Mouse (Mus musculus): ENCODE measurements around the gene Ipp. TPM values are rescaled to one million over a fixed set of nuclear protein-coding genes. Genes with fewer than 3 reads are reported as not detected.

The Ipp gene
- total RNA-seq (2021), result 10 to 100 TPM; 20.7 to 21.0 TPM
- long read RNA-seq, experiment 1, partial matches to known transcripts, result 2 of 7 reads
- long read RNA-seq, experiment 1, other reads (novel, unspliced or antisense), result 4 of 7 reads
- long read RNA-seq, experiment 2, transcript Ipp-202 (9 exons, 2,118 nt), result major isoform, 12 of 34 reads
- long read RNA-seq, experiment 2, partial matches to known transcripts, result 8 of 34 reads
- long read RNA-seq, experiment 2, other reads (novel, unspliced or antisense), result 14 of 34 reads

- peak; percentile 84 to 90 for DNase-seq (ENCODE audit: low spot score in 2 of 2)
Observed at GRCm38 (mm10) chr4:116507425-116508218, at the start of gene Ipp. Gene Ipp (plus strand): TSS chr4:116507549.

- no peak for DNase-seq (ENCODE audit: low spot score in 2 of 2)
Observed at GRCm38 (mm10) chr4:116461943-116462342, 45.4 kb upstream of the Ipp start.

DNA sequence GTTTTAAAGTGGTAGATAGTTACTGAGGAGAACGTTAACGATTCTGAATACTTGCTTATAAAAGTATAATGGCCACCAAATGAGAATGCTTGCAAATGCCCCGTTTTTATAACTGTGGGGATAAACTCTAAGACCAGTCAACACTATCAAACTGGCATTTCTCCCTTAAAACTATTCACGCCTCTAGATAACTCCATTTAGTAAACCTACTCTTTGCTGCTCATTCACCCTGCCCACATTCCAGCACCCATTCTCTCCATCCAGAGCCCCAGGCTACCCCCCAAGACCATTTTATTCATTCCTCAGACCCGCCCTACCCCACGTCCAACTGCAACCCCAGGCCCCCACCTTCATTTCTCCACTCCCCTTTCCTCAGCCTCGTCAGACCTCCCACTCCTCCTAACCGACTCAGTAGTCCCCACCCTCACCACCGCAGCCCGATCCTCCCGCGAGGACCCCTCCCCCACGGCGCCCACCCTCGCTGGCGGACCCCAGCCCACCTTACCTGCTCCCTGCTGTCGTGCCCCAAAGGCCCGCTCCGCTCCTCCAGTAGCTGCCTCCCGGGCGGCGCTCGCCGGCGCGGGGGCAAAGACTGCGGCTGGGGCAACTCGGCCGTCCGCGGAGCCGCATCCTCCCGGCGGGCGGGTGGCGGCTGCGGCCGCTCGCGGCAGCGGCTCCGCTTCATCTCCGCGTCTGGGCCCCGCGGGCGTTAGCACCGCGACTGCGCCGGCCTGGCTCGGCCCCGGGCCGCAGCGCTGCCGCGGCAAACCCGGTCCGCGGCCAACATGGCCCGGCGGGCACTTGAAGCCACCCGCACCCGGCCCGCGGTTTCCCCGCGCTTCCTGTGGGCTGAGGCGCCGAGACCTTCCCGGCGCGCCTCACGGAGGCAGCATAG lies 43.9 kb upstream of the Ipp start:
- DNase-seq (ENCODE audit: low spot score in 2 of 2), result peak; percentile 17 to 23

DNA sequence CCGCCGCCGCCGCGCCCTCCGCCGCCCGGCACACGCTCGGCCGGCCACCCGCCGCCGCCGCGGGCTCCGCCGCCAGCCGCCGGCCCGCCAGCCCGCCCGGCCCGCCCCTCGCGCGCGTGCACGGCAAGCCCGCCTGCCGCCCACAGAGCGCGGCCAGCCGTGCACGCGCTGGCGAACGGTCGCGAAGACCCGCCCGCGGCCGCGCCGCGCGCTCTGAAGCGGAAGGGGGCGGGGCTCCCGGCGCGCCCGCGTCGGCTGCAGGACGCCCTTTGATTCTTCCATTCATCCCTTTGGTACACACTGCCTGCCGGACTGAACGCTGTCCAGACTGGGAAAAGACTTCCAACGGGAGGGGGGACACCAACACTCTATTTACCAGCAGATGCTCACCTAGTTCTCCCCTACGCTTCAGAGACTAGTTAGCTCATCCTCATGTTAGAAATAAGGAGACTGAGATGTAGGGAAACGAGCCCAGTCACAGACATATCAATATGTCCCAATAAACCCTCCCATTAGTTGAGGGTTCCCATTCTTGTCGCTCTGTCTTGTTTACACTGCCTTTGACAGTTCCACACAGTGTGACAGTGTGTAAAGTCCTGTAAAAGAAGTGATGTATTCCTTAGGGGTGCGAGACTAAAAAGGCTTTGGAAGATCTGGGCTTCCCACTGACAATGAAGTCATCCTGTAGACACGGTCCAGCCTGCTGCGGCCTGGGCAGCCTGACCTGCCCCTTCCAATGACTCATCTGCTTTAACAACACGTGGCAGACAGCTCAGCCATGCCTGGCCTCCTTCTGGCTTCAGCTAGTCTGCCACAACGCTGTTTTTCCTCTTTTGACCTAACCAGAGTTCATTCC lies 43.0 kb upstream of the Ipp start, which contains the start of gene Mast2:
Gene Mast2 (minus strand): TSS at position 58 of the 856 bp plus-strand sequence.
- DNase-seq (ENCODE audit: low spot score in 2 of 2), result peak; percentile 55 to 65

DNA sequence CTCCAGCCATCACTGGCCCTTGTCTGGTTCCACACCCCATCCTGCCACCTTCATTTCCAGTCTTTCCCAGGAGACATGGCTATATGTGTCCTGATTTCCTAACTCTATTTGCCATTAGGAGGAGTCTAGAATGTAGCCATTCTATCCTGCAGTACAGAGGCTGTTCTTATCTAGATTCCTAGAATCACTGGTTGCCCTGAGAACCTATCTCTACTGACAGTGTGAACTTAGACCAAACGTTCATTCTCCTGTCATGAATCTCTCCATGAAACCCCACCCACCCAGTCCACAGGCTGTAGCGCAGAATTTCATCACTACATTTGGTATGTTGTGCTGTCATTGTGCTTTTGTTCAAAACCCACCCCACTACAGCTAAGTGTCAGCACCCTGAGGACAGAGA lies 26.0 kb upstream of the Ipp start:
- DNase-seq (ENCODE audit: low spot score in 2 of 2), result no peak

- DNase-seq (ENCODE audit: low spot score in 2 of 2), result no peak
Observed at GRCm38 (mm10) chr4:116483476-116483875, 23.9 kb upstream of the Ipp start.

- DNase-seq (ENCODE audit: low spot score in 2 of 2), result peak; percentile 13 to 40
Observed at GRCm38 (mm10) chr4:116491119-116491536, 16.2 kb upstream of the Ipp start.

- no peak for DNase-seq (ENCODE audit: low spot score in 2 of 2)
Observed at GRCm38 (mm10) chr4:116491886-116492285, 15.5 kb upstream of the Ipp start.

GRCm38 (mm10) chr4:116492460-116492859 lies 14.9 kb upstream of the Ipp start:
- DNase-seq (ENCODE audit: low spot score in 2 of 2), result no peak

DNA sequence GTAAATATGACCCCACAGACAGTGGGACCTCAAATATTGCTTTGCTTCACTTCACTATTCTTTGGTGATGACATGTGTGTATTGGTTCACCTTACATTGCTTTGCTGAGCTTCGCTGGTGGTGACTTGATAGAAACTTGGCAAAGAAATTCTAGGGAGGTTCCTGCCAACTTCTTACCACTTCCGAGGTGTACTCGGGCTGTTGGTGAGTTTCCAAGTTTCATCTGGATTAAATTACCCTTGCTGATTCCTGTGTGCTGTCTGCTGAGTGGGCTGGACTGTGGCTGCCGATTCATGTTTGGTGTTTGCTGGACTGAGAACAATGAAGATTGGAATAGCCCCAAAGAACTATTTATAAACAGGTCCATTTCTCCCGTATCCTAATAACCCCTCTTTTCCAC lies 13.7 kb upstream of the Ipp start:
- DNase-seq (ENCODE audit: low spot score in 2 of 2), result no peak

DNA sequence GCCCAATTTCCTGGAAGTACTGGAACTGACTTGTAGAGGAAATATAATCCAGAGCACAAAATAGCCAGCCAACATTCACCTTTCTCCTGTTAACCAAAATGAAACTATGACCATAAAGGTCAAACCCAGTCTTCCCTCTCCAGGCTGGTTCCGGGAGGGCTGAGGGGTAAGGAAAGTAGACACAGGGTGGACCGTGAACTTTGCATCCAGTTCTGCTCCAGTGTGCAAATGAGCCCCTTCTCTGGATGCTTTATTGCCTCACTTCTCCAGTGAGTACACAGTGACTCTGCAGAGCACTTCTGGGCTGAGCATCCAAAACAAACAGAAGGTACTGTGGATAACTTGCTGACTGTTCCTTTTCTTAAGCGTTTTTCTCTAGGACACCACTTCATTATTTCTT lies 7.4 kb upstream of the Ipp start:
- no peak for DNase-seq (ENCODE audit: low spot score in 2 of 2)

- DNase-seq (ENCODE audit: low spot score in 2 of 2), result no peak
Observed at GRCm38 (mm10) chr4:116506886-116507424, 394 bp upstream of the Ipp start.

GRCm38 (mm10) chr4:116531109-116531508 lies 23.8 kb downstream of the Ipp start:
- no peak for DNase-seq (ENCODE audit: low spot score in 2 of 2)

DNA sequence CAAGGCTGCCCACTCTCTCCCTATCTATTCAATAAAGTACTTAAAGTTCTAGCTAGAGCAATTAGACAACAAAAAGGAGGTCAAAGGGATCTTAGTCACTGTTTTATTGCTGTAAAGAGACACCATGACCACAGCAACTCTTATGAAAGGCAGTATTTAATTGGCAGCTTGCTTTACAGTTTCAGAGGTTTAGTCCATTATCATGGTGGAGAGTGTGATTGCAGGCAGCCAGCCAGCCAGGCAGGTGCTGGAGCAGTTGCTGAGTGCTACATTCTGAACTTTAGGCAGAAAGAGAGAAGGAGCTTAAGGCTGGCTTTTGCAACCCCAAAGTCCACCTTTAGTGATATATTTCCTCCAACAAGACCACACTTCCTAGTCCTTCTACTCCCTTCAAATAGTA lies 29.0 kb downstream of the Ipp start:
- no peak for DNase-seq (ENCODE audit: low spot score in 2 of 2)

DNA sequence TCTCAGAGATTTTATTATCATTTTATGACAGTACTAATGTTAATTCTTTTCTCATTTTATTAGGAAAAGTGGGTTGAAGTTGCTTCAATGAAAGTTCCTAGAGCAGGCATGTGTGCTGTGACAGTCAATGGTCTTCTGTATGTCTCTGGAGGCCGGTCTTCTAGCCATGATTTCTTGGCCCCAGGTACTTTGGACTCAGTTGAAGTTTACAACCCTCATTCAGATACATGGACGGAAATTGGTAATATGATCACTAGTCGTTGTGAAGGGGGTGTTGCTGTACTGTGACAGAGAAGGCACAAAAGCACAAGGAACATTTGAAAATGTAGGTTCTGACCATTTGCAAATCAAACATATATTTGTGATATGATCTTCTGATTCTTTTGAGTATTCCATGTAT lies 30.4 kb downstream of the Ipp start:
- no peak for DNase-seq (ENCODE audit: low spot score in 2 of 2)

- DNase-seq (ENCODE audit: low spot score in 2 of 2), result no peak
Observed at GRCm38 (mm10) chr4:116550432-116550831, 43.1 kb downstream of the Ipp start.

- no peak for DNase-seq (ENCODE audit: low spot score in 2 of 2)
Observed at GRCm38 (mm10) chr4:116553035-116553434, 45.7 kb downstream of the Ipp start.

- DNase-seq (ENCODE audit: low spot score in 2 of 2), result peak; percentile 31 to 60
Observed at GRCm38 (mm10) chr4:116555413-116556300, 48.3 kb downstream of the Ipp start, which contains the start of gene Tmem69. Gene Tmem69 (minus strand): TSS chr4:116555936.
